Mouse (Mus musculus) monocyte, adult 2 months (primary cell): Measurements from ENCODE around the gene Trmt112.
"Not testable (repeated sequence)": the region's sequence is repeated elsewhere in the genome, so short reads cannot be mapped to it uniquely, and the experiment has no call there.

Experiments used
- DNase-seq, 2 experiments: peaks; one replicate each; pipeline ENCODE4 v3.0.0; 2022; ENCODE audit warnings: low spot score in 2 of 2, low read depth in 1 of 2

Trmt112 gene

GRCm38 (mm10) chr19:6909507-6910289, at the start of gene Trmt112, which contains the start of gene Prdx5:
TSS of gene Trmt112 (plus strand) at chr19:6909698.
TSS of gene Prdx5 (minus strand) at chr19:6910106.
- DNase-seq = peak; percentile 76 to 85

DNA sequence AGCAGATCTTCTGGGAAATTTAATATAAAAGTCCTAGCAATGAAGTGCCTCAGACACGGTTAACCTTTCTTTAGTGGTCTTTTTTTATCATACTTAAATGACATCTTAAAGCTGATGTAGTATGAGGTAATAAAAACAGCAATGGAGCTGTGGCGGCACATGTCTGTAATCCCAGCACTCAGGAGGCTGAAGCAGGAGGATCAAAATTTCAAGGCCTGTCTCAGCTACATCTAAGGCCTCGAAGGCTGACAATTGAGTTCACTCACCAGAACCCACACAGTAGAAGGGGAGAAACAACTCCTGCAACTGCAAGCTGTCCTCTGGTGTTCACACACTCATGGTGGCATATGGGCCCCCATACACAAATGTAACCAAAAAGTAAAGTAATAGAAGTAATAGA, 49.5 kb upstream of the Trmt112 start:
- DNase-seq = no peak

GRCm38 (mm10) chr19:6860706-6861105, 48.8 kb upstream of the Trmt112 start:
- DNase-seq = no peak

- no peak for DNase-seq
Observed at GRCm38 (mm10) chr19:6861451-6861850, 48.0 kb upstream of the Trmt112 start.

DNA sequence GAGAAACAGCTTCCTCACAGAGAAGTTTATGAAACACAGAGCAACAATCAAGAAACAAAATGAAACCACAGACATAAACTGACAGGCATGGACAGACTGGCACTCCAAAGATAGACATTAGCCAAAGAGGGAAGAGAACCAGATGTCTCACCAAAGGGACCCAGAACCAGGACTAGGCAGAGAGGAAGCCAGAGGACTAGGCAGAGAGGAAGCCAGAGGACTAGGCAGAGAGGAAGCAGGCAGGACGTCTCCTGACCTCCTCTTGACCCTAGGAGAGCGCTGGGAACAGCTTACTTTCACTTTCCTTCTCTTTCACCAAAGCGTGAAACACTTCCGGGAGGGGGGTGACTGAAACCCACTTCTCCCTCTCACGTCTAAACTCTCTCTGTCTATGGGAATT, 40.1 kb upstream of the Trmt112 start:
- peak; percentile 69 to 73 for DNase-seq

DNA sequence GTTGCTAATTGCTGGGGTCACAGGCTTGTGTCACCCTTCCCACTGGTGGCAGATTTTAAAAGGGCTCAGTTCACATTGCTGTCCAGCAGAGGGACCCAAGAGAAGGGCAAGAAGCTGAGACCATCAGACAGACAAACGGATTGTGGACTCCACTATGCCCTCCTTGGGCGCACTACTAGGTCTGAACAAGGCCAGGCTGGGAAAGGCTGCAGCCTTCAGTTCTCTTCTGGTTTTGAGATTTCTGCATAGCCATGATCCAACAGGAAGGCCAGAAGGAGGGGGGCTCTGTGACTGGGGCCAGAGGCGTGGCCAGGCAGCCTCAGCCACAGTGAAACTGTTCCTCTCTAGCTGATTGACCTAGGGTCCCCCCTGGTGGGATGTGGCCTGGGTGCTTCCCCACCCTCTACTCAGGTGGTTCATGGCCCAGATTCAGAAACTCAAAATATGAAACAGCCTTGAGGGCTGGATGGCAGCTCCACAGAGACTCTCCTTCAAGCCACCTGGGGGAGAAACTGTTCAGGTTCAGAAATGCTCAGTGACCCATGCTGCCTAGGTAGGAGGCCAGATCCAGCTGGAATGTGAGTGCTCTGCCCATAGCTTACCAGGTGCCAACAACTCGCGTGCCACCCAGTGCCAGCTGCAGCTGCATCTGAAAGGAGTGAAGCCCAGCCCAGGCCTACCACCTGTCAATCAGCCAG, 37.8 kb upstream of the Trmt112 start:
- DNase-seq = peak in 1 of 2 experiments; percentile 24

- DNase-seq = no peak
Observed at GRCm38 (mm10) chr19:6872701-6873100, 36.8 kb upstream of the Trmt112 start.

DNA sequence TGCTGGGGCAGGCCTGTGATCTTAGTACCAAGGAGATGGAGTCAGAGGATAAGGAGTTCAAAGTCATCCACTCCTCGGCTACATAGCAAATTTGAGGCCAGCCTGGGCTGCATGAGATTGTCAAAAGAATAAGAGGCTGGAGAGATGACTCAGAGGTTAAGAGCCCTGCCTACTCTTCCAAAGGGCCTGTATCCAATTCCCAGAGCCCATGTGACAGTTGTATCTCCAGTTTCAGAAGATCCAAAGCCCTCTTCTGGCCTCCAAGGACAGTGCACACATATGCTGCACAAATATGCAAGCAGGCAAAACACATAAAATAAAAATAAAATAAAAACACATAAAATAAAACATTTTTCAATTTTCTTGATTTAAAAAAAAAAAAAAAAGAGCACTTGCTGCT, 35.2 kb upstream of the Trmt112 start:
- DNase-seq = no peak

- no peak for DNase-seq
Observed at GRCm38 (mm10) chr19:6875834-6876233, 33.7 kb upstream of the Trmt112 start.

- no peak for DNase-seq
Observed at GRCm38 (mm10) chr19:6876799-6877198, 32.7 kb upstream of the Trmt112 start.

DNA sequence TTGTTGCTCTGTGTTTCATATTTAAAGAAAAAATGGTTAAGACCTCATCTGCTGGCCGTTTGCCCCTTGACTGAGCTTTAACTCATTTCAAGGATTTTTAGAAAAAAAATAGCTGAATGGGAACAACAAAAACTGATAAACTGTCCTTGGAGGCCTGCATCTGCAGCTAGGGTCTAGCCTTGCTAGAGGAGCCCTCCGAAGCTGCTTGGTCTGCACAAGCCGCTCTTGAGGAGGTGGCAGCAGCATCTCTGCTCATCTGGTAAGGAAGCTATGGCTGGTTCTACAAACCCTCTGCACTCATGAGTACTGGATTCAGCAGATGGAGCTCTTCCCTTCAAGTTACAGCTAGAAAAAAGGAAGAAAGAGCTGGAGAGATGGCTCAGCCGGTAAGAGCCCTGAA, 31.5 kb upstream of the Trmt112 start:
- no peak for DNase-seq

DNA sequence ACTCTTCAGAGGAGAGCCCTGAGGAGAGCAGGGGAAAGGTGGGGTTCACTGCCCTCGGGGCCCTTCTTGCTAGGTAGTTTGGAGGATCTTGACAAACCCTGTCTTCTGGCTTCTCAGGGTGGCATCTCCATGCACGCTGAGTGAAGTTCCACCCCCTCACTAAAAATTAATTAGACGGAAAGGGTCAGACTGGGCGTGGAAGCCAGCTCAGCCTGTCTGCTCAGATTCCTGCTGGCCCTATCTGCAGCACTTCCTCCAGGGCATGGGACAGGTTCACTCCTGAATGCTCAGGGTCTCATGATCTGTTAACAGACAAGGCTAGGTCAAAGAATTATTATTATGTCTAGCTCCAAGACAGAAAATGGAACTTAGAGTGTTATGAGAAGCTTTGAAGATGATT, 17.0 kb upstream of the Trmt112 start:
- no peak for DNase-seq

- no peak for DNase-seq
Observed at GRCm38 (mm10) chr19:6893731-6894451, 15.6 kb upstream of the Trmt112 start.

DNA sequence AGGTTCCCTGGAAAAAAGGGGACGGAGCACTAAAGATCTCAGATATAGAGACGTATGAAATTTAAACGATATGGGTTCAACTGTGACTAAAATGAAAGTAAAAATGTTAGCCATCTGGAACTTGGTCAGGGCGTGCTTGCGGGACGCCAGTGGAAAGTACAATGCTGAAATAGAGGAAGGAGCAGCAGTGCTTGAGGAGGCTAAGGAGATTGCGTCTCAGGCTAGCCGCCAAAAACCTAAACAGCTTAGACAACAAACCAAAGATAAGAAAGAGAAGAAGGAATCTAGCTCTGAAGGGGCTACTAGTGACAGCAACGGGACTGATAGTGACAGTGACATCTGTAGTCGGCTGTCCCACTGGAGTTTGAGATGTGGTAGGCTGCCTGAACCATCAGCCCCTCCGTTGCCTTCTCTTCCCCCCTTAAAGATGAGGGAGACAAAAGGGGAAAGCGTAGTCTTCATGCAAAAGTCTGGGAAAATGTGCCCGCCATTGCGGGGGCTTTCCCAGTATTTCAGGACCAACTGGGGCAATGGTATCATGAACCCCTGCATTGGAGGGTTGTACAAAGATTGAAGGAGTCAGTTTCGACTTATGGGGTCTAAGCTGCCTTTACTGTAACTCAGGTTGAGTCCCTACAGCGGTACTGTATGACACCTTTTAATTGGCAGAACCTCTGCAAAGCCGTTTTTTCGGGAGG, 13.7 kb upstream of the Trmt112 start:
- not testable (repeated sequence) for DNase-seq

DNA sequence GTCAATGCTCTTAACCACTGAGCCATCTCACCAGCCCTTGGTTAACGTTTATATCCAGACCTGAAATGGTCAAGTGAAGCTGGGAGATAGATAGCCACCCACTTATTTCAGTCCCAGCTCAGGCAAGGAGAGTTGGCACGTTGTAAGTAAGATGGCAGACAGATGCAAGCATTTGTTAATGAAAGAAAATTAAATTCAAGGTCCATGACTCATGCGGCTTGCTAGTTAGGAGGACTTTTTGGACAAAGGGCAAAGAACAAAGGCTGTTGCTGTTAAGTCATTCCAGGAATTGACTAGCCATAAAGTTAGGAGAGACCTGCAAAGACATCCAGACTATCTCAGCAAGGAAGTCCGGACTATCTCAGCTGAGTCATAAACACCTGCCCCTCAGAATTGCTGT, 9.9 kb upstream of the Trmt112 start:
- no peak for DNase-seq

- DNase-seq = no peak
Observed at GRCm38 (mm10) chr19:6903031-6903430, 6.5 kb upstream of the Trmt112 start.

DNA sequence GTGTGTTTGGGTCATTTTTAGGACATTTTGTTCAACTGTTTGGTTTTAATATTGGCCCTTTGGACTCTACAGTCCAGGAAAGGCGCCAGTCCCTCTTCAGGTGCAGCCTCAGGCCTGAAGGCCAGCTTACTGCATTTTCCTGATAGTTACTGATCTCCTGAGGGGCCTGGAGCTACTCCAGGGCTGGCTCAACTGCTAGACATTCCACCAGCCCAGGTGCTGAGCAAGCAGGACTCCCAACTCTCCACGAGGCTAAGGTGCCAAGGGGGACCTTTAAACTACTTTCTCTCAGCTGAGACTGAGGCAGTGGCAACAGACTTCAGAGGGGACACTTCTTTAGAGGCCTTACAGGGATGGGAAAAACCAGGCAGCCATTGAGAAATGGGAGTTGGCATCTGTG, 4.7 kb upstream of the Trmt112 start:
- no peak for DNase-seq

DNA sequence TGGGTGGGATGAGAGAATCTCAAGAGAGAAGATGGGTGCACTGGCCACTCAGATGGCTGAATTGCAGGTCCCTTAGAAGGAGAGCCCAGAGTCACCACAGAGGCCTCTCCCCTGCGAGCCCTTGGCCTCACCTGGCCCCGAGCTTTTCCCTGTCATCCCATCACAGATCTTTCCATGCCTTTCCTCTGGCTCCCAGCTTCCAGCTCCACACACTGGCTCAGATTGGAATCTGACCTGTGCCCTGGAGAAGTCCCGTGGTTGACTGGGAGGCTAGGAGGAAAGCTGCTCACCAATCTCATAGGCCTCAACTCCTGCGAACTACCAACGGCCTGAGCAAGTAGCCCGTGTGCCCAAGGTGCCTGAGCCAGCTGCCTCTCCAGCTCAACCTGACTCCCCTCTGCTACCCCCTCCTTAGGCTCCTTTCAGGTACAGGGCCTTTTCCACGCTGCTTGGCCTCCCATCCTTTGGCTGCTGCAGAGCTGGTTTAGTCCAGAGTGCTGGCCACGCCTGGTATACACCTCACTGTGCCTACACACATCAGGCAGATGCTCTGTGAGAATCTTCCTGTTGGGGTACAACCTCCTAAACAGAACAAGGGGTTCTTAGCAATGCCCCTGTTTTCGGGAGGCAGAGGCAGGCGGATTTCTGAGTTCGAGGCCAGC, 3.9 kb upstream of the Trmt112 start:
- no peak for DNase-seq

GRCm38 (mm10) chr19:6906199-6906598, 3.3 kb upstream of the Trmt112 start:
- DNase-seq = no peak

DNA sequence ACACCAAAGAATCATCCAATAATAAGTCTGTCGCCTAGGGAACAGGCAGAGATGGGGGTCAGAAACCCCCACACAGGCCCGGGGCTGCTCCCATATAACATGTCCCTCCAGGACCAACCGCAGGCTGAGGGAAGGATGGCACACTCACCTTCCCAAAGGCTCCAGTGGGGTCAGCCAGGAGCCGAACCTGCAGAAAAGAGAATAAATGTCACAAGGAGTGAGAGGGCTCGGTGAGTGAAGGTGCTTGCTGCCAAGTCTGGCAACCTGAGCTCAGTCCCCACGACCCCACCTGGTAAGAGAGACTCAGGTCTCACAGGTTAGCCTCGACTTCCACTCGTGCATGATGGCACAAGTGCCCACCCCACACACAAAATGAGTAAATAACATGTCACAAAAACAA, 2.4 kb upstream of the Trmt112 start:
- no peak for DNase-seq
